Mouse (Mus musculus) heart, embryonic 16.5 days (tissue): ENCODE measurements around the gene Elof1. TPM values are rescaled to one million over a fixed set of nuclear protein-coding genes. Genes with fewer than 3 reads are reported as not detected.

Source experiments
- ATAC-seq: fragments of 200-750 bp; cut with Nextera tagmentation; replicated peaks from 2 replicates; pipeline ENCODE4 v1.8.0; 2017; ENCODE audit warnings: moderate number of reproducible peaks; ENCODE audit not compliant: insufficient read depth, low FRiP score; ENCODE audit errors: extremely low read depth
- H3K27ac ChIP-seq: fragments of 300-500 bp; sonication (generic); 2 replicates; pipeline ENCODE4 v1.5.1; 2014; ENCODE audit warnings: mild to moderate bottlenecking, low read length, control low read depth, moderate library complexity
- H3K27me3 ChIP-seq: fragments of 300-500 bp; sonication (generic); 2 replicates; pipeline ENCODE4 v1.6.1; 2014; ENCODE audit warnings: low read length, mixed read lengths; ENCODE audit not compliant: control insufficient read depth, insufficient read depth
- H3K36me3 ChIP-seq: fragments of 300-500 bp; sonication (generic); 2 replicates; pipeline ENCODE4 v1.6.1; 2014; ENCODE audit not compliant: control insufficient read depth, insufficient read depth
- H3K4me1 ChIP-seq: fragments of 300-500 bp; sonication (generic); 2 replicates; pipeline ENCODE4 v1.6.1; 2014; ENCODE audit warnings: low read length, mixed read lengths; ENCODE audit not compliant: control insufficient read depth, insufficient read depth
- H3K4me2 ChIP-seq: fragments of 300-500 bp; sonication (generic); 2 replicates; pipeline ENCODE4 v1.6.1; 2014; ENCODE audit warnings: low read depth, mild to moderate bottlenecking, control low read depth, low read length
- H3K4me3 ChIP-seq: fragments of 300-500 bp; sonication (generic); 2 replicates; pipeline ENCODE4 v1.5.1; 2014; ENCODE audit warnings: mild to moderate bottlenecking, control low read depth, low read length
- H3K9ac ChIP-seq: fragments of 300-500 bp; sonication (generic); 2 replicates; pipeline ENCODE4 v1.6.1; 2014; ENCODE audit warnings: low read length, control low read depth
- H3K9me3 ChIP-seq: fragments of 300-500 bp; sonication (generic); replicated peaks from 2 replicates; pipeline ENCODE4 v1.6.1; 2016; ENCODE audit warnings: low read length; ENCODE audit not compliant: control insufficient read depth
- WGBS: fragments of 180-500 bp; shearing (Covaris S2); extraction: QIAGEN DNeasy Blood & Tissue Kit; methylation state at CpG from one replicate; pipeline ENCODE4 v1.1.7; 2014; 5-methylcytosine and 5-hydroxymethylcytosine counted together
- microRNA-seq: library from miRNA; unstranded; fragments of <30 nt; microRNA quantifications from one replicate; pipeline ENCODE4, GENCODE M21; 2017
- polyA plus RNA-seq: library from polyadenylated mRNA; unstranded; fragments of >200 nt; fragmentation: Nextera tagmentation; extraction: Ambion mirVana; gene quantifications from 2 replicates; pipeline ENCODE4 v1.2.1, GENCODE M21; 2015

Elof1 gene
- polyA plus RNA-seq, 1 experiment from 2014 or later: 111 TPM

GRCm38 (mm10) chr9:22066433-22066832 lies 50.5 kb downstream of the Elof1 start:
- H3K27me3 ChIP-seq: no peaks in the 10 kb centered on the region
- H3K36me3 ChIP-seq: peaks cover 21% of the 10 kb centered on the region

GRCm38 (mm10) chr9:22065642-22066041 lies 51.3 kb downstream of the Elof1 start:
- H3K36me3 ChIP-seq: peaks cover 21% of the 10 kb centered on the region
- no peak overlapping the region for H3K4me3 ChIP-seq
- no peaks in the 10 kb centered on the region for H3K9me3 ChIP-seq
- peaks cover 8% of the 10 kb centered on the region for H3K4me1 ChIP-seq
- WGBS: 93% methylated on average over 11 of the region's 11 CpGs
- no peak overlapping the region for H3K9ac ChIP-seq
- no peak for ATAC-seq
- H3K27ac ChIP-seq: no peak overlapping the region
- no peak overlapping the region for H3K4me2 ChIP-seq
- no peaks in the 10 kb centered on the region for H3K27me3 ChIP-seq

More at GRCm38 (mm10) chr9:22066433-22066832, 50.5 kb downstream of the Elof1 start:
- 69% methylated on average over 3 of the region's 3 CpGs for WGBS
- Histone ChIP-seq H3K4me1 (peaks cover 8% of the 10 kb centered on the region), H3K4me2 (no peak overlapping the region), H3K9ac (no peak overlapping the region), H3K9me3 (no peaks in the 10 kb centered on the region), H3K27ac (no peak overlapping the region), H3K4me3 (no peak overlapping the region)
- ATAC-seq: no peak

- no peak overlapping the region for H3K4me3 ChIP-seq
- no peaks in the 10 kb centered on the region; the same call in 1 of the 2 replicates for H3K4me1 ChIP-seq
- H3K4me2 ChIP-seq: no peak overlapping the region
- H3K9ac ChIP-seq: no peak overlapping the region
- ATAC-seq: no peak
- H3K27me3 ChIP-seq: no peaks in the 10 kb centered on the region
- WGBS: 85% methylated on average over 3 of the region's 3 CpGs
- no peak overlapping the region for H3K27ac ChIP-seq
- H3K36me3 ChIP-seq: peaks cover 27% of the 10 kb centered on the region
- no peaks in the 10 kb centered on the region for H3K9me3 ChIP-seq
Observed at GRCm38 (mm10) chr9:22064341-22064740, 52.6 kb downstream of the Elof1 start.

Small RNAs within 50 kb of the gene (microRNA-seq; reads per million reads assigned to microRNA genes)
- gene Mir7084: 0.98 reads per million

Other genes with a start within 250 kb of the Elof1 start
- gene Rab3d, start 199.0 kb downstream of the Elof1 start, polyA plus RNA-seq: 10.8 and 11.4 TPM in 2 replicates
- gene Ccdc159, start 189.7 kb downstream of the Elof1 start, polyA plus RNA-seq: 2.3 and 2.7 TPM in 2 replicates
- 39.1 and 45.3 TPM in 2 replicates for gene Tmem205, start 189.6 kb downstream of the Elof1 start, polyA plus RNA-seq
- 3.2 and 4.3 TPM in 2 replicates for gene Plppr2, start 180.1 kb downstream of the Elof1 start, polyA plus RNA-seq
- gene Swsap1, start 161.4 kb downstream of the Elof1 start, polyA plus RNA-seq: 4.4 and 4.9 TPM in 2 replicates
- 3.6 TPM in 2 replicates for gene Epor, start 153.7 kb downstream of the Elof1 start, polyA plus RNA-seq
- gene Rgl3, start 127.7 kb downstream of the Elof1 start, polyA plus RNA-seq: 2.6 and 3.0 TPM in 2 replicates
- gene Ccdc151, start 114.5 kb downstream of the Elof1 start, polyA plus RNA-seq: 0.45 and 1.1 TPM in 2 replicates
- 72.7 and 76.8 TPM in 2 replicates for gene Prkcsh, start 114.4 kb downstream of the Elof1 start, polyA plus RNA-seq
- 0.21 and 0.29 TPM in 2 replicates for gene Elavl3, start 65.1 kb downstream of the Elof1 start, polyA plus RNA-seq
- gene Gm49318, start 45.9 kb downstream of the Elof1 start, polyA plus RNA-seq: not detected in 2 replicates
- gene Zfp653, start 45.8 kb downstream of the Elof1 start, polyA plus RNA-seq: 10.4 and 10.7 TPM in 2 replicates
- gene Ecsit, start 31.7 kb downstream of the Elof1 start, polyA plus RNA-seq: 68.8 and 73.1 TPM in 2 replicates
- gene Cnn1, start 18.0 kb downstream of the Elof1 start, polyA plus RNA-seq: 140 and 164 TPM in 2 replicates
- 5.5 and 8.7 TPM in 2 replicates for gene Acp5, start 18.5 kb upstream of the Elof1 start, polyA plus RNA-seq
- gene Pigyl, start 39.7 kb upstream of the Elof1 start, polyA plus RNA-seq: 49.0 and 49.8 TPM in 2 replicates
- 0.22 and 0.26 TPM in 2 replicates for gene Zfp872, start 70.9 kb upstream of the Elof1 start, polyA plus RNA-seq
- 21.7 and 22.0 TPM in 2 replicates for gene Zfp809, start 108.5 kb upstream of the Elof1 start, polyA plus RNA-seq
- gene Zfp599, start 142.7 kb upstream of the Elof1 start, polyA plus RNA-seq: 4.3 and 4.4 TPM in 2 replicates
- gene Zfp810, start 190.5 kb upstream of the Elof1 start, polyA plus RNA-seq: 13.3 and 14.7 TPM in 2 replicates